Mouse (Mus musculus) stomach, postnatal 0 days (tissue): ENCODE measurements around the gene Txn2. TPM values are rescaled to one million over a fixed set of nuclear protein-coding genes. Genes with fewer than 3 reads are reported as not detected.

Experiments
- ATAC-seq: fragments of 200-750 bp; cut with Nextera tagmentation; 2 replicates; pipeline ENCODE4 v1.8.0; 2017; ENCODE audit not compliant: low FRiP score, low TSS enrichment
- DNase-seq: peaks from one replicate; pipeline ENCODE4 v3.0.0-alpha.2; 2016; ENCODE audit warnings: low spot score
- H3K27ac ChIP-seq: fragments of 300-500 bp; sonication (generic); replicated peaks from 2 replicates; pipeline ENCODE4 v1.5.1; 2014; ENCODE audit warnings: mild to moderate bottlenecking, control low read depth
- H3K27me3 ChIP-seq: fragments of 300-500 bp; sonication (generic); 2 replicates; pipeline ENCODE4 v1.6.1; 2014; ENCODE audit warnings: low read length; ENCODE audit not compliant: control insufficient read depth, insufficient read depth
- H3K36me3 ChIP-seq: fragments of 300-500 bp; sonication (generic); 2 replicates; pipeline ENCODE4 v1.6.1; 2014; ENCODE audit warnings: low read length, mixed read lengths; ENCODE audit not compliant: control insufficient read depth, insufficient read depth
- H3K4me1 ChIP-seq: fragments of 300-500 bp; sonication (generic); replicated peaks from 2 replicates; pipeline ENCODE4 v1.6.1; 2014; ENCODE audit warnings: antibody characterized with exemption; ENCODE audit not compliant: control insufficient read depth, insufficient read depth
- H3K4me2 ChIP-seq: fragments of 300-500 bp; sonication (generic); replicated peaks from 2 replicates; pipeline ENCODE4 v1.6.1; 2014; ENCODE audit warnings: low read depth, mild to moderate bottlenecking, control low read depth, moderate library complexity
- H3K4me3 ChIP-seq: fragments of 300-500 bp; sonication (generic); 2 replicates; pipeline ENCODE4 v1.5.1; 2014; ENCODE audit warnings: low read depth, low read length, control low read depth
- H3K9ac ChIP-seq: fragments of 300-500 bp; sonication (generic); 2 replicates; pipeline ENCODE4 v1.6.1; 2014; ENCODE audit warnings: mild to moderate bottlenecking, low read length, control low read depth, mixed read lengths
- H3K9me3 ChIP-seq: fragments of 300-500 bp; sonication (generic); 2 replicates; pipeline ENCODE4 v1.6.1; 2016; ENCODE audit warnings: low read length; ENCODE audit not compliant: control insufficient read depth
- CTCF ChIP-seq: IDR thresholded peaks from 2 replicates; pipeline ENCODE4 v1.5.1; 2016; ENCODE audit warnings: antibody characterized with exemption, low read depth, mild to moderate bottlenecking, moderate library complexity
- EP300 ChIP-seq: optimal IDR thresholded peaks from 2 replicates; pipeline ENCODE3; 2016; ENCODE audit warnings: antibody characterized with exemption
- WGBS: fragments of 180-500 bp; shearing (Covaris S2); extraction: QIAGEN DNeasy Blood & Tissue Kit; methylation state at CpG from one replicate; pipeline ENCODE4 v1.1.7; 2014; 5-methylcytosine and 5-hydroxymethylcytosine counted together
- polyA plus RNA-seq: library from polyadenylated mRNA; unstranded; fragments of >200 nt; fragmentation: Nextera tagmentation; extraction: Ambion mirVana; gene quantifications from 2 replicates; pipeline ENCODE4 v1.2.1, GENCODE M21; 2015

Gene Txn2
- polyA plus RNA-seq, 1 experiment from 2014 or later = 176 TPM

GRCm38 (mm10) chr15:77965117-77965528, 36.3 kb upstream of the Txn2 start:
- Histone ChIP-seq H3K9ac (no peak overlapping the region), H3K9me3 (no peaks in the 10 kb centered on the region), H3K4me1 (peaks cover 4% of the 10 kb centered on the region), H3K4me2 (no peak overlapping the region), H3K36me3 (peaks cover 64% of the 10 kb centered on the region), H3K4me3 (no peak overlapping the region), H3K27ac (no peak overlapping the region), H3K27me3 (no peaks in the 10 kb centered on the region)
- 72% methylated on average over 9 of the region's 9 CpGs for WGBS
- no peak for TF ChIP-seq EP300
- peak; percentile 13 for TF ChIP-seq CTCF
- no peak for DNase-seq
- ATAC-seq = no peak

- WGBS = 96% methylated on average over 5 of the region's 5 CpGs
- no peak for TF ChIP-seq CTCF
- TF ChIP-seq EP300 = no peak
- no peak overlapping the region for H3K27ac ChIP-seq
- H3K36me3 ChIP-seq = peaks cover 71% of the 10 kb centered on the region
- H3K9ac ChIP-seq = no peak overlapping the region
- no peak overlapping the region for H3K4me2 ChIP-seq
- H3K4me1 ChIP-seq = no peaks in the 10 kb centered on the region
- DNase-seq (no peak), ATAC-seq (no peak)
- H3K27me3 ChIP-seq = no peaks in the 10 kb centered on the region
- no peaks in the 10 kb centered on the region for H3K9me3 ChIP-seq
- no peak overlapping the region for H3K4me3 ChIP-seq
Observed at GRCm38 (mm10) chr15:77962447-77962846, 33.6 kb upstream of the Txn2 start.

- H3K9ac ChIP-seq = no peak overlapping the region
- H3K4me3 ChIP-seq = no peak overlapping the region
- H3K4me2 ChIP-seq = no peak overlapping the region
- TF ChIP-seq CTCF (no peak), EP300 (no peak)
- peaks cover 59% of the 10 kb centered on the region for H3K36me3 ChIP-seq
- H3K4me1 ChIP-seq = peaks cover 7% of the 10 kb centered on the region
- H3K9me3 ChIP-seq = no peaks in the 10 kb centered on the region
- no peak for DNase-seq
- ATAC-seq = no peak
- H3K27me3 ChIP-seq = no peaks in the 10 kb centered on the region
- WGBS = 89% methylated on average over 6 of the region's 6 CpGs
- no peak overlapping the region for H3K27ac ChIP-seq
Observed at GRCm38 (mm10) chr15:77960693-77961092, 31.9 kb upstream of the Txn2 start.

DNA sequence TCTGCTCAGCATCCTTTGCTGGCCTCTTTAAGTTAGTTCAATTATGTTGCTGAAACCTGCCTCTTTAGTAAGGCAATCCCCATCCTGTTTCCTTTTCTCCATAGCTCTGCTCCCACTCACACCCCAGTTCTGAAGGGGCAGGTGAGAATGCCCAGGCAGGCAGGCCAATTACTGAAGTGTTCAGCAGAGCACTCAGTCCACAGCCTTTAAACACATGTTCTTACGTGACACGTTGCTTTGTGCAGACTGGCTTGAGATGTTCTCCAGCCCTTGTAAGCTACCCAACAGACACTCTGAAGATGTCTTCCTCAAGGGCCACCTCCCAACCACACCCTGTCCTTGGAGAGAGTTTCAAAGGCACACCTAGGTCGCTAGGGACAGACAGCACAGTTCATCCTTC, 29.3 kb upstream of the Txn2 start:
- Histone ChIP-seq H3K4me3 (no peak overlapping the region), H3K27me3 (no peaks in the 10 kb centered on the region), H3K4me2 (no peak overlapping the region), H3K4me1 (peaks cover 7% of the 10 kb centered on the region), H3K27ac (no peak overlapping the region), H3K36me3 (peaks cover 37% of the 10 kb centered on the region), H3K9ac (no peak overlapping the region), H3K9me3 (no peaks in the 10 kb centered on the region)
- no peak for DNase-seq
- ATAC-seq = no peak
- WGBS = 54% methylated on average over 3 of the region's 3 CpGs
- no peak for TF ChIP-seq CTCF
- TF ChIP-seq EP300 = no peak

- TF ChIP-seq EP300 = no peak
- no peak overlapping the region for H3K27ac ChIP-seq
- 50% methylated on average over 5 of the region's 5 CpGs for WGBS
- no peak overlapping the region for H3K4me3 ChIP-seq
- DNase-seq (no peak), ATAC-seq (no peak)
- H3K4me2 ChIP-seq = no peak overlapping the region
- no peaks in the 10 kb centered on the region for H3K27me3 ChIP-seq
- peaks cover 7% of the 10 kb centered on the region for H3K4me1 ChIP-seq
- no peak overlapping the region for H3K9ac ChIP-seq
- no peaks in the 10 kb centered on the region for H3K9me3 ChIP-seq
- peaks cover 37% of the 10 kb centered on the region for H3K36me3 ChIP-seq
Observed at GRCm38 (mm10) chr15:77957625-77958024, 28.8 kb upstream of the Txn2 start.

GRCm38 (mm10) chr15:77956404-77956901, 27.6 kb upstream of the Txn2 start, which contains the start of gene Foxred2:
Gene Foxred2 (minus strand): TSS chr15:77956722.
- peak within 1 kb of the TSS; percentile 45; the same call in 1 of the 2 replicates for H3K9ac ChIP-seq
- TF ChIP-seq CTCF (peak; percentile 63), EP300 (no peak)
- peak within 1 kb of the TSS; percentile 40 for H3K4me3 ChIP-seq
- H3K4me2 ChIP-seq = peak within 1 kb of the TSS; percentile 73
- ATAC-seq (peak; percentile 94), DNase-seq (peak; percentile 89)
- H3K4me1 ChIP-seq = peaks cover 7% of the 10 kb centered on the region
- H3K27me3 ChIP-seq = no peaks in the 10 kb centered on the region
- H3K27ac ChIP-seq = no peak within 1 kb of the TSS
- under 1% methylated on average over 39 of the region's 39 CpGs for WGBS
- no peaks in the 10 kb centered on the region for H3K9me3 ChIP-seq
- H3K36me3 ChIP-seq = peaks cover 26% of the 10 kb centered on the region
